Mouse (Mus musculus) left cerebral cortex, adult 11 months (tissue): ENCODE results near the gene Olfr187.
"Not testable (repeated sequence)": the region's sequence is repeated elsewhere in the genome, so short reads cannot be mapped to it uniquely, and the experiment has no call there.

Experiments
- DNase-seq: peaks from one replicate; pipeline ENCODE4 v3.0.0; 2022; ENCODE audit warnings: low spot score

The Olfr187 gene

GRCm38 (mm10) chr16:59039710-59040109 is at the start of gene Olfr187:
Gene Olfr187 (minus strand): TSS chr16:59039767.
- DNase-seq, result no peak

- DNase-seq, result not testable (repeated sequence)
Observed at GRCm38 (mm10) chr16:59081113-59081512, 41.5 kb upstream of the Olfr187 start.

GRCm38 (mm10) chr16:59077905-59078304 is 38.3 kb upstream of the Olfr187 start, which contains the start of gene Olfr190:
Gene Olfr190 (minus strand): TSS chr16:59078005.
- DNase-seq, result no peak

DNA sequence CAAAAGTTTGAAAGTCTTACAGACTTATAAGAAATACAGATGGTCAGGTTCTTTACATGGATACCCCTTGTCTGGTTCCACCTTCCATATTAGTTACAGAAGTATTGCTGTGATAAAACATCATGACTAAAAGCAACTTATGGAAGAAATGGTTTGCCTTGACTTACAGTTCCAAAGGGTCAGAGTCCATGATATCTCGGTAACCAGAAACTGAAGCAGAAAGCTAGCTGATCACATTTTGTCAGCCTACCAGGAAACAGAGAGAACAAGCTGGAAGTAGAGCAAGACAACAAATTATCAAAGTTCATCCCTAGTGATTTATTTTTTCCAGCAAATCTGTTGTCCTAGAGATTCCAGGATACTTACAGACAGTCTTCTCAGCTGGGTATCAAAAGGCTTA is 34.0 kb upstream of the Olfr187 start:
- no peak for DNase-seq

- DNase-seq, result no peak
Observed at GRCm38 (mm10) chr16:59071755-59072154, 32.2 kb upstream of the Olfr187 start.

DNA sequence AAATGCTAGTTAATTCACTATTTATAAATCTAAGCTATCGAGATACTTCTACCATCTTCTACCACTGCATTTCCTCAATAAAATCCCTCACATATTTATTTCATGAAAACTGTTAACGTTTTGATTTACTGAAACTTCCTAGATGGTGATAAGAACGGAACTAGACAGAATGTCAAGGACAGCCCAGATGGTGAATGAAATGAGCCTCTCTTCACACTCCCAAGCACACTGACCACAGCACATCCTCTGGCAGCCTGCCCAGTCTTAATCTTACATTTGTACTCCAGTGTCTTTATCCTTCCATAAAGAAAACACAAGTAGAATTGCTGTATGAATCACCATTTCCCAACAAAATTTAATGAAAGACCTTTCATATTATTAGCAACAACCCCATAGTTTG is 22.8 kb upstream of the Olfr187 start:
- not testable (repeated sequence) for DNase-seq

GRCm38 (mm10) chr16:59049286-59049685 is 9.7 kb upstream of the Olfr187 start:
- not testable (repeated sequence) for DNase-seq

DNA sequence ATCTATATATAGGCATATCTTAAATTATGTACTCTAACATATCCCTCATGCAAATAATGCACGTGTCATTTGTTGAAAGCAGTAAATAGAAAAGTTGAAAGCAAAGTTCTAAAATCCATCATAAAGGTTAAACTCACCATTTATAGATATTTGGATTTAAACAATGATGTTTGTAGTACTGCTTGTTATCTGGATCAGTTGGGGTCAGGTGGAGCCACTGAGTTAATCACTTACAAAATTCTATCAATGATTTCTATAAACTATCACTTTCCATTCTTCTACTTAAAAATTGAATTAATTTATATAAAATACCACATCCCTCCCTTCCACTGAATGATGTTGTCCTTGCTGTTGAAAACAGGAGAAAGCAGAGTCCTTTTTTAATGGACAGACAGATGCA is 9.3 kb upstream of the Olfr187 start:
- DNase-seq, result no peak

DNA sequence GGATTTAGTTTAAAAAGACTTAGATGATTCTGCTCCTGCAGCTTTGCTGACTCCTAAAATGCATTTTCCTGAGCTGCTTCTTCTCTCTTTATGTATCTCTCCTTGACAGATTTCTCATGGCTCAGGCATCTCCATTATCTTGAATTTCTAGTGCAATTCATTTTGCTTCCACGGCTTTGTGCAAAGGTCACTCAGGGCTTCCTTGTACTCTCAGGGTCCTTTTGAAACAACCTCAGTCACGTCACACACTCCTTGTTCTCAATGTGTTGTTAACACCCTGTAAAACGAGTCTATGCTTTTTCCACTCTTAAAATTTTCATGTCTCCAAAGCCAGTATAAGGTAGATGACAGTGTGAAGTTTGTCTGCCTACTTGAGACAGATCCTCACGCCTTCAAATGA is 8.0 kb upstream of the Olfr187 start:
- no peak for DNase-seq

DNA sequence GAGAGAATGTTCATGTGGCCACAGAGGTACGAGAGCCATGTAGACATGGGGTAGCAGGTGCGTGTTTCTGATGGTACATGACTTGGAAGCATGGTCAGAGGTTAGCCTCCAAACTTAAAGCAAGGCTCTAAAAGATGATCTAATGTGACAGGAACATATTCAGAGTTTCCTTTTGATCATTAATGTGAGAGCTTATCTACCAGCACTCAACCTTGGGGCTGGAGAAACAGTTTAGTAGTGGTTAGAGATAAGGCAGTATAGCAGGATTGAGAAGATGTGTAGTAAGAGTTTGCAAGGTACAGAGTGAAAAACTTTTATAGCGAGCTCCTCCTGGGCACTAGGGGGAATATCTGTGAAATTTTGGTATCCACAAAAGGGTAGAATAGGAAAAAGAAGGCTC is 6.3 kb upstream of the Olfr187 start:
- DNase-seq, result no peak

- DNase-seq, result no peak
Observed at GRCm38 (mm10) chr16:59030191-59030590, 9.4 kb downstream of the Olfr187 start, which contains the start of gene Olfr186. Gene Olfr186 (minus strand): TSS chr16:59030291.

DNA sequence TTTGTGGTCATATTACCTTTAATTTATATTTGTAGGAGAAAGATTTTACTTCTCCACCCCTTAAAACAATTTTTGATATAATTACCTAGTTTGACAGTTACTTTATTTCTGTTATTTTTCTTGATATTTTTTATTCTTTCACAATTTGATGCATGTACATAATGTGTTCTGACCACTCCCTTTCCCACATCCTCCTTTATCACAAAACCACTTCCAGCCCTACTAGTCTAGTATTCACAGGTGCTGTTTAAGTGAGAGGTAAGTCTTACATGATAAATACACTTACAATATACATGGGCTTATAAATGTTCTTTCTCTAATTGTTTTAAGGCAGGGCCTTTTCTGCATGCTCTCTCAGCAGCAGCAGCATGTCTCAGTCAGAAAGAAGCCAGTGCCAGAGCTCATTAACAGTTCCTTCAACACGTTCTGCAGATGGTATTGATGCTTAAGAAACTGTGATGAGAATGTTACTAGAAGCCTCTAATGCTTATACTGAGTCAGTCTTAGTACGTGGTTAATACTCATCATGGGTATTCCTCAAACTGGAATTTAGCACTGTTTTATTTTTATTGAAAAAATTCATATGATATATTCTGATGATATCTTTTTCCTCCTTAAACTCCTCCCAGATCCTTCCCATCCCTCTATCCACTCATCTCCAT is 26.1 kb downstream of the Olfr187 start:
- no peak for DNase-seq

DNA sequence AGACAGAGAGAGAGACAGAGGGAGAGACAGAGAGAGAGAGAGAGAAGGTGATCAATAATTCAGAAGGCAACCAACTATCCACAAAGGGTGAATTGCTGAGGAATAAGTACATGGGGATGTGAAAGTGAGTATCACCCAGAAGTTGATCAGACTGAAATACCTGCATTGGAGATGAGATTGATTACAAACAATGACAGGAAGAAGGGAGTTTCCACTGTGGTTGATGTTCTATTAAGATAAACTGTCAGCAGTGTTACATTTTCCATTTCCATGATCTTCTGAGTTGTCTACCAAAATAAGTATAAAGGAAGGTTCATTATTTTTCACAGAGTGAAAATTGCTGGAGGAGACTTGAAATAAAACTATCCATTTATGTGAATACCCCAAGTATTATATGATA is 32.4 kb downstream of the Olfr187 start:
- no peak for DNase-seq

DNA sequence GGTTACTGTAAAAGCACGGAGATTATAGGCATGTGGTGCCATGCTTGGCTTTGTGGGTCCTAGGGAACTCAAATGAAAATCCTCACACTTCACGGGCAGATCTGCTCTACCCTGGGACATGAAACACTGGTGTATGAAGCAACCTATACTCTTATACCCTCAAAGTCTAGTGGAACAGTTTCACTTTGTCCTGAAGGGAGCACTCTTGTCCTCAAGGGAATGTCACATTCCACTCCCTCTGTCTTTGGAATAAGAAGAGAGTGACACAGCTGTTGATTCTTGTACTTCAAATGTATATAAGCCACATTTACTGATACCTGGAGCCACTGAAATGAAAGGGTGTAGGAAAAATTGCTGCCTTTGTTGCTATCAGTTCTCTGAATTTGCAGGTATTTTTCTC is 44.5 kb downstream of the Olfr187 start, which contains the start of gene Olfr183:
Olfr183 (plus strand) TSS at position 301 of the 400 bp plus-strand sequence.
- DNase-seq, result no peak
